Mouse (Mus musculus) MEL (cell line): ENCODE measurements around the gene Sertad2.

Experiments
- CHD2 ChIP-seq: IDR thresholded peaks from 2 replicates; pipeline ENCODE4 v1.6.1; 2011; ENCODE audit warnings: low read length, improper control_type of control experiment
- CTCF ChIP-seq, 3 experiments: IDR thresholded peaks in 2 of 3; conservative IDR thresholded peaks in 1 of 3; 2 replicates each; pipeline ENCODE4 v1.5.1; 2011 to 2012; ENCODE audit warnings: low read length in 3 of 3, low read depth in 2 of 3, mild to moderate bottlenecking in 2 of 3, improper control_type of control experiment in 1 of 3, inconsistent platforms in 1 of 3, mixed read lengths in 1 of 3, moderate library complexity in 1 of 3; ENCODE audit not compliant: control insufficient read depth in 1 of 3, insufficient read depth in 1 of 3, poor library complexity in 1 of 3, severe bottlenecking in 1 of 3
- EP300 ChIP-seq, 2 experiments: IDR thresholded peaks; 2 replicates each; pipeline ENCODE4 v1.6.1; 2011; ENCODE audit warnings: improper control_type of control experiment in 2 of 2, low read length in 2 of 2, low read depth in 1 of 2, mild to moderate bottlenecking in 1 of 2
- ETS1 ChIP-seq: IDR thresholded peaks from 2 replicates; pipeline ENCODE4 v1.6.1; 2012; ENCODE audit warnings: low read depth, mild to moderate bottlenecking, inconsistent platforms, low read length, improper control_type of control experiment, moderate library complexity
- MXI1 ChIP-seq: IDR thresholded peaks from 2 replicates; pipeline ENCODE4 v1.6.1; 2011; ENCODE audit warnings: mild to moderate bottlenecking, low read depth, low read length, improper control_type of control experiment
- RAD21 ChIP-seq: IDR thresholded peaks from 2 replicates; pipeline ENCODE4 v1.6.1; 2011; ENCODE audit warnings: mild to moderate bottlenecking, low read depth, low read length, improper control_type of control experiment
- SIN3A ChIP-seq: IDR thresholded peaks from 2 replicates; pipeline ENCODE4 v1.6.1; 2012; ENCODE audit warnings: low read length, improper control_type of control experiment, inconsistent platforms

DNA sequence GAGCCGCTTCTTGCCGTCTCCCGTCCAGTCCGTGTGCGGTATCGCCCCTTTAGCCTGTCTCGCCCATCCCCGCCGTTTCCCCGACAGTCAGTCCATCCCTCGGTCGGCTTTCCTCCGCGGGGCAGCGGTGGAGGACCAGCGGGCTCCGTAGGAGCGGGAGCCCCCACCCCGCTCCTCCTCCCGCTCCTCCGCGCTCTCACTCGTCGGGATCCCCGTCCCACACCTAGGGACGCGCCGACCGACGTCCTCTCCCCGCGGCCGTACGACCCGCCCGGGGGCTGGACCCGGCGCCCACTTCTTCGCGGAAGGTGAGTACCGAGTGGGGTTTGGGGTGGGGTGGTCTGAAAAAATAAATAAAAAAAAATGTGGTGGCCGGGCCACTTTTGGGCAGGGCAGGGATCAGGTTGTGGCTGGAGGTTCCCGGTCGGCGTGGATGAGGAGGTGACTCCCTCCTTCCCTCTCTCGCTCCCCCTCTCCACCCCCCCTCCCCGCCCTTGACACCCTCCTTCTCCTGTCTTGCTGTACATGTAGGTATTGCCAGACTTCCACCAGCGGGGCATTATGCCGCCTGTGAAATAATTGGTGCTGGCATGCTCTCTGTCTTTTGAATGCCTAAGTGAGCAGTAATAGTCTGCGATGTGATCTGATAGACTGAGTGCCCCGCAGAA lies 534 bp downstream of the Sertad2 start:
- TF ChIP-seq CHD2 (no peak), ETS1 (no peak), CTCF (IDR thresholded peaks at IDR 0.05 in 2 of 3, conservative IDR thresholded peaks at IDR 0.05 in 1 of 3; ENCODE audit: control insufficient read depth in 1 of 3, insufficient read depth in 1 of 3, low read depth in 2 of 3, low read length in 3 of 3, poor library complexity in 1 of 3, severe bottlenecking in 1 of 3) (no peak), RAD21 (no peak), MXI1 (peak; percentile 32; the same call in 1 of the 2 replicates), EP300 (IDR thresholded peaks at IDR 0.05; ENCODE audit: low read depth in 1 of 2, low read length in 2 of 2) (no peak; a peak in 1 of 4 replicates), SIN3A (peak; percentile 32; the same call in 1 of the 2 replicates)
